Mouse (Mus musculus) ES-Bruce4 (cell line): ENCODE results near the gene Rab27a.

Experiments
- CTCF ChIP-seq: IDR thresholded peaks from one replicate; pipeline ENCODE4 v1.8.1; 2011; ENCODE audit warnings: low read depth, low read length
- EP300 ChIP-seq: IDR thresholded peaks from 2 replicates; pipeline ENCODE4 v1.6.1; 2011; ENCODE audit warnings: low read depth, low read length; ENCODE audit not compliant: insufficient read depth
- POLR2A ChIP-seq: IDR thresholded peaks from one replicate; pipeline ENCODE4 v1.8.1; 2011; ENCODE audit warnings: low read length; ENCODE audit not compliant: insufficient read depth

GRCm38 (mm10) chr9:73090121-73090520, 45.5 kb downstream of the Rab27a start:
- TF ChIP-seq POLR2A: no peak
- no peak for TF ChIP-seq CTCF
- TF ChIP-seq EP300: no peak
